Mouse (Mus musculus) limb, embryonic 14.5 days (tissue): ENCODE data around the gene Rnf169. TPM values are rescaled to one million over a fixed set of nuclear protein-coding genes. Genes with fewer than 3 reads are reported as not detected.

Experiments used
- ATAC-seq: fragments of 200-750 bp; cut with Nextera tagmentation; 2 replicates; pipeline ENCODE4 v1.8.0; 2017; ENCODE audit warnings: low read depth, moderate number of reproducible peaks, moderate TSS enrichment; ENCODE audit not compliant: low FRiP score
- DNase-seq: peaks from one replicate; pipeline ENCODE4 v3.0.0-alpha.2; 2015; ENCODE audit warnings: low spot score
- H3K27ac ChIP-seq: fragments of 300-500 bp; sonication (generic); replicated peaks from 2 replicates; pipeline ENCODE4 v1.5.1; 2014; ENCODE audit warnings: low read depth, mild to moderate bottlenecking, low read length, moderate library complexity, mixed read lengths
- H3K27me3 ChIP-seq: fragments of 300-500 bp; sonication (generic); 2 replicates; pipeline ENCODE4 v1.6.1; 2014; ENCODE audit warnings: low read length, mixed read lengths; ENCODE audit not compliant: control insufficient read depth, insufficient read depth
- H3K36me3 ChIP-seq: fragments of 300-500 bp; sonication (generic); 2 replicates; pipeline ENCODE4 v1.6.1; 2014; ENCODE audit warnings: mild to moderate bottlenecking, low read length, moderate library complexity, mixed read lengths; ENCODE audit not compliant: control insufficient read depth, insufficient read depth
- H3K4me1 ChIP-seq: fragments of 300-500 bp; sonication (generic); 2 replicates; pipeline ENCODE4 v1.6.1; 2014; ENCODE audit warnings: antibody characterized with exemption, low read length, mixed read lengths; ENCODE audit not compliant: control insufficient read depth, insufficient read depth
- H3K4me2 ChIP-seq: fragments of 300-500 bp; sonication (generic); replicated peaks from 2 replicates; pipeline ENCODE4 v1.6.1; 2014; ENCODE audit warnings: low read depth, mild to moderate bottlenecking, low read length, moderate library complexity; ENCODE audit not compliant: severe bottlenecking
- H3K4me3 ChIP-seq: fragments of 300-500 bp; sonication (generic); replicated peaks from 2 replicates; pipeline ENCODE4 v1.5.1; 2014; ENCODE audit warnings: low read length
- H3K9ac ChIP-seq: fragments of 300-500 bp; sonication (generic); 2 replicates; pipeline ENCODE4 v1.6.1; 2014; ENCODE audit warnings: mild to moderate bottlenecking, low read depth, low read length, moderate library complexity; ENCODE audit not compliant: severe bottlenecking
- H3K9me3 ChIP-seq: fragments of 300-500 bp; sonication (generic); 2 replicates; pipeline ENCODE4 v1.6.1; 2016; ENCODE audit warnings: low read length; ENCODE audit not compliant: control insufficient read depth
- POLR2A ChIP-seq: fragments of 200-500 bp; IDR thresholded peaks from 2 replicates; pipeline ENCODE4 v1.8.0; 2012; ENCODE audit warnings: inconsistent platforms, mild to moderate bottlenecking, moderate library complexity, borderline replicate concordance; ENCODE audit not compliant: insufficient read depth, insufficient read length; ENCODE audit errors: extremely low read depth
- WGBS: fragments of 180-500 bp; shearing (Covaris S2); extraction: QIAGEN DNeasy Blood & Tissue Kit; methylation state at CpG from one replicate; pipeline ENCODE4 v1.1.7; 2014; 5-methylcytosine and 5-hydroxymethylcytosine counted together
- polyA plus RNA-seq, 2 experiments: library from polyadenylated mRNA; depleted of rRNA in 1 of 2; stranded (reverse) in 1 of 2; unstranded in 1 of 2; fragments of >200 nt; fragmentation: Nextera tagmentation in 1 of 2; extraction: Ambion mirVana in 1 of 2; gene quantifications; 2 replicates each; pipeline versions ENCODE4 v1.2.1 to v1.2.3; 2012 to 2014

The Rnf169 gene
- polyA plus RNA-seq, 2 experiments = 7.3 to 9.7 TPM

DNA sequence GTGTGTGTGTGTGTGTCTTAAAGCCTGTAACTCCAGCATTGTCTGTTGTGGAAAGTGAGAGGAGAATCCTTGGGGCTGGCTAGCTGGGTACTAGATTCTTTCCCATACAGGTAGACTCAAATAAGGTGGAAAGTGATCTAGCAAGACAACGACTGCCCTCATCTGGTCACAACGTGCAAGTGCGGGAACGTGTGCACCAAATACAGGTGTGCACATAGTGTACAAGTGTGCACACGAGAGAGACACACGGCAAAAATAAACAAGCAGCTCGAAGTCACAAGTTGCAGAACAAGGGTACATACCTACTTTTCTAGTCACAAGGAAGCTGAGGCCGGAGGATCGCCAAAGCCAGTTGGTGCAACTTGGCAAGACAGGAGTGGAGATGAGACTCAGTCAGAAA lies 23.5 kb upstream of the Rnf169 start:
- no peak overlapping the region for H3K4me3 ChIP-seq
- H3K27ac ChIP-seq = no peak overlapping the region
- no peak for ATAC-seq
- DNase-seq = no peak
- peaks cover 40% of the 10 kb centered on the region for H3K27me3 ChIP-seq
- 0 out of 2 replicates have a peak, but pooled peaks cover 8% of the 10 kb centered on the region for H3K4me1 ChIP-seq
- no peak overlapping the region for H3K9ac ChIP-seq
- 51% methylated on average over 9 of the region's 9 CpGs for WGBS
- no peak overlapping the region for H3K4me2 ChIP-seq
- H3K9me3 ChIP-seq = no peaks in the 10 kb centered on the region
- H3K36me3 ChIP-seq = no peaks in the 10 kb centered on the region
- no peak for TF ChIP-seq POLR2A

DNA sequence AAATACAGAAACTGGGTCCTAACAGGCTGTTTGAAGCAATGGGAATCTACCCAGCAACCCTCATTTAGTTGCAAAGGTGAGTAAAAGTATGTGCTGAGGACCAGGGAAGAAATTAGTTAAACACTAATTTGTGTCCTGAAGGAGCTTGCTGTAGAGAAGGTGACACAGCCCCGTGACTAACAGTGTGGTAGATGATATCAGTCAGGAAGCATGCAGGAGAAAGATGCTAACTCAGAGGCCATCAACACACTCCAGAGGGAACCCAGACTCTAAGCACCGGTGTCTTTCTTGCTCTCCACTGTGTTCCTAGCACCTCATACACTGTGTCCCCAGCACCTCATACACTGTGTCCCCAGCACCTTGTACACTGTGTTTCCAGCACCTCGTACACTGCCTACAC lies 18.4 kb upstream of the Rnf169 start:
- TF ChIP-seq POLR2A = no peak
- DNase-seq = no peak
- no peak overlapping the region for H3K9ac ChIP-seq
- no peak for ATAC-seq
- H3K4me2 ChIP-seq = no peak overlapping the region
- H3K9me3 ChIP-seq = no peaks in the 10 kb centered on the region
- H3K4me3 ChIP-seq = no peak overlapping the region
- WGBS = 88% methylated on average over 3 of the region's 3 CpGs
- H3K27ac ChIP-seq = no peak overlapping the region
- H3K27me3 ChIP-seq = no peaks in the 10 kb centered on the region
- no peaks in the 10 kb centered on the region for H3K4me1 ChIP-seq
- no peaks in the 10 kb centered on the region for H3K36me3 ChIP-seq

- Histone ChIP-seq H3K36me3 (no peaks in the 10 kb centered on the region), H3K4me1 (no peaks in the 10 kb centered on the region), H3K4me3 (no peak overlapping the region), H3K27me3 (no peaks in the 10 kb centered on the region), H3K4me2 (no peak overlapping the region), H3K9ac (no peak overlapping the region), H3K9me3 (no peaks in the 10 kb centered on the region), H3K27ac (no peak overlapping the region)
- DNase-seq (no peak), ATAC-seq (no peak)
- TF ChIP-seq POLR2A = no peak
- 77% methylated on average over 7 of the region's 7 CpGs for WGBS
Observed at GRCm38 (mm10) chr7:99995186-99995585, 14.9 kb upstream of the Rnf169 start.

- H3K27ac ChIP-seq = no peak overlapping the region
- H3K4me1 ChIP-seq = no peaks in the 10 kb centered on the region
- DNase-seq = no peak
- H3K4me2 ChIP-seq = no peak overlapping the region
- no peak overlapping the region for H3K4me3 ChIP-seq
- ATAC-seq = no peak
- no peak overlapping the region for H3K9ac ChIP-seq
- H3K27me3 ChIP-seq = no peaks in the 10 kb centered on the region
- 88% methylated on average over 7 of the region's 7 CpGs for WGBS
- H3K36me3 ChIP-seq = no peaks in the 10 kb centered on the region
- no peak for TF ChIP-seq POLR2A
- no peaks in the 10 kb centered on the region for H3K9me3 ChIP-seq
Observed at GRCm38 (mm10) chr7:99993159-99993558, 12.9 kb upstream of the Rnf169 start.

- H3K4me3 ChIP-seq = no peak overlapping the region
- ATAC-seq (no peak), DNase-seq (no peak)
- H3K27ac ChIP-seq = no peak overlapping the region
- H3K4me1 ChIP-seq = no peaks in the 10 kb centered on the region
- no peak overlapping the region for H3K9ac ChIP-seq
- H3K27me3 ChIP-seq = no peaks in the 10 kb centered on the region
- no peaks in the 10 kb centered on the region for H3K9me3 ChIP-seq
- no peaks in the 10 kb centered on the region for H3K36me3 ChIP-seq
- H3K4me2 ChIP-seq = no peak overlapping the region
- 82% methylated on average over 8 of the region's 8 CpGs for WGBS
- no peak for TF ChIP-seq POLR2A
Observed at GRCm38 (mm10) chr7:99990990-99991707, 10.9 kb upstream of the Rnf169 start.
